Mouse (Mus musculus) testis, adult 2 months (tissue): ENCODE results near the gene Btn1a1. TPM values are rescaled to one million over a fixed set of nuclear protein-coding genes. Genes with fewer than 3 reads are reported as not detected.

Experiments used
- H3K27ac ChIP-seq: fragments of 200-500 bp; 2 replicates; pipeline ENCODE4 v1.5.1; 2012; ENCODE audit warnings: low read depth, low read length; ENCODE audit not compliant: control insufficient read depth, insufficient read depth
- H3K27me3 ChIP-seq: fragments of 200-500 bp; 2 replicates; pipeline ENCODE4 v1.6.1; 2012; ENCODE audit warnings: mild to moderate bottlenecking, low read length, moderate library complexity; ENCODE audit not compliant: control insufficient read depth, insufficient read depth
- H3K36me3 ChIP-seq: fragments of 200-500 bp; 2 replicates; pipeline ENCODE4 v1.6.1; 2012; ENCODE audit warnings: mild to moderate bottlenecking, low read length; ENCODE audit not compliant: control insufficient read depth, insufficient read depth
- H3K4me1 ChIP-seq: fragments of 200-500 bp; 2 replicates; pipeline ENCODE4 v1.6.1; 2012; ENCODE audit warnings: low read length; ENCODE audit not compliant: control insufficient read depth, insufficient read depth
- H3K4me3 ChIP-seq: fragments of 200-500 bp; 2 replicates; pipeline ENCODE4 v1.5.1; 2012; ENCODE audit warnings: low read depth, mild to moderate bottlenecking, low read length, moderate library complexity, mixed read lengths; ENCODE audit not compliant: control insufficient read depth
- CTCF ChIP-seq: fragments of 200-500 bp; IDR thresholded peaks from 2 replicates; pipeline ENCODE4 v1.5.1; 2012; ENCODE audit warnings: low read depth, mild to moderate bottlenecking, inconsistent platforms, low read length, moderate library complexity; ENCODE audit not compliant: control insufficient read depth, insufficient read depth, insufficient replicate concordance
- POLR2A ChIP-seq: fragments of 200-500 bp; IDR thresholded peaks from 2 replicates; pipeline ENCODE4 v1.6.1; 2012; ENCODE audit warnings: low read depth, mild to moderate bottlenecking, inconsistent platforms, low read length, moderate library complexity; ENCODE audit not compliant: control insufficient read depth
- polyA plus RNA-seq: library from polyadenylated mRNA; depleted of rRNA; stranded (reverse); fragments of >200 nt; gene quantifications from 2 replicates; pipeline ENCODE4 v1.2.3, GENCODE M21; 2012

Gene Btn1a1
- polyA plus RNA-seq, 1 experiment = 0.26 TPM

DNA sequence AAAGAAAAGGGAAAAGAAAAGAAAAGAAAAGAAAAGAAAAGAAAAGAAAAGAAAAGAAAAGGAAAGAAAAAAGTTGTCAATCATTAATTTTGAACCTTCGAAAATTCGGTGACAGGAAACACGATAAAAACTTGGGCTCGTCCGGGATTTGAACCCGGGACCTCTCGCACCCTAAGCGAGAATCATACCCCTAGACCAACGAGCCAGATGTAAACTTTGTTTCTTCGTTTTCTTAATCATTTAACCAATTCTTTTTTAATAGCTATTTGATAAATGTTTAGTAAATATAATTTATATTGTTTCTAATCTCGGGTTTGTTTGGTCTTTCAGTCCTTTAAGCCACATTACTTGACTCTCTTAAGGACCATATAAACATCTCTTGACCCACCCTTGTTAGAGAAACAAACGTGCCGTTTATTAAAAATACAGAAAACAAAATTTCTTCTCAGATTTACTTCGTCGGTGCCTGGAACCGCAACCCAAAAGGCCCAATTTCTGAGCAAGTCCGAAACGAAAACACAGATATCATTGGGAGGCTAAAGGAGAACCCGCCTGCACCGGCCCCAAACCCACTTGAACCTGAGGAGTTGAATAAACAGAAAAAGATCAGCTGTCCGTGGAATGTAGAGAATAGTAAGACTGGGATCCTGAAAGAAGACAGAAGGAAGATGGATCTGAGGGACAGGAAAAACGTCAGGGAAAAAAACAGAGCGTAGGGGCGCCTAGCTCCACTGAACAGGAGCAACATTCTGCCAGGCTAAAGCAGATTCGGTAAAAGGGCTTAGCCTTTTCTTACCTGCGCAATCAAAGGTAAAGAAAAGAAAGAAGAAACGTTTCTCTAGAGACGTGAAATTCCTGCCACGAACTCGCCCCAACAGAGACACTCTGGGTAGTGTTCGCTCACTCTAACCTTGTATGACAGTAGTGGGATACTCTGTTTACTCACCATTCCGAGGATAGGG lies 28.6 kb downstream of the Btn1a1 start:
- Histone ChIP-seq H3K27ac (peak overlapping the region; percentile 15), H3K4me3 (peak overlapping the region; percentile 27), H3K36me3 (no peaks in the 10 kb centered on the region), H3K27me3 (no peaks in the 10 kb centered on the region), H3K4me1 (no peaks in the 10 kb centered on the region; the same call in 1 of the 2 replicates)
- TF ChIP-seq CTCF (no peak), POLR2A (no peak)

- Histone ChIP-seq H3K27me3 (no peaks in the 10 kb centered on the region), H3K27ac (no peak overlapping the region), H3K4me3 (no peak overlapping the region), H3K36me3 (no peaks in the 10 kb centered on the region), H3K4me1 (no peaks in the 10 kb centered on the region; the same call in 1 of the 2 replicates)
- no peak for TF ChIP-seq CTCF
- TF ChIP-seq POLR2A = no peak
Measured at GRCm38 (mm10) chr13:23436231-23436661, 29.5 kb downstream of the Btn1a1 start.

DNA sequence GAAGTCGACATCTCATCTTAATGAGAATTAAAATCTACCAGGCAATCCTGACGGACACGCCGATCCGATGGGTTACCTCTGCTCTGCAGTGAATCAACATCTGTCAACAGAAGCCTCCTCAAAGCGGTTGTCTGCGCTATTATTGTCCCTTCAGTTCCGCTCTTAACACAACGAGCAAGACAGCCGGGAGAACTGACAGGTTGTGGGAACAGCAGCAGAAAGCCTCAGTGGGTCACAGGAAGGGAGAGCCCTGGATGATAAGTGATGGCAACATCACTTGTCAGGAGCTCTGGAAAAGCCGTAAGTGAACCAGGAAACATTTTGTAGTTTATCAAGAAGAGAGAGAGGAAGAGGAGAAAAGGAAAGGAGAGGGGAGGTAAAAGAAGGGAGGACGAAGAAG lies 30.0 kb downstream of the Btn1a1 start:
- no peaks in the 10 kb centered on the region for H3K27me3 ChIP-seq
- H3K27ac ChIP-seq = no peak overlapping the region
- TF ChIP-seq CTCF = no peak
- TF ChIP-seq POLR2A = no peak

DNA sequence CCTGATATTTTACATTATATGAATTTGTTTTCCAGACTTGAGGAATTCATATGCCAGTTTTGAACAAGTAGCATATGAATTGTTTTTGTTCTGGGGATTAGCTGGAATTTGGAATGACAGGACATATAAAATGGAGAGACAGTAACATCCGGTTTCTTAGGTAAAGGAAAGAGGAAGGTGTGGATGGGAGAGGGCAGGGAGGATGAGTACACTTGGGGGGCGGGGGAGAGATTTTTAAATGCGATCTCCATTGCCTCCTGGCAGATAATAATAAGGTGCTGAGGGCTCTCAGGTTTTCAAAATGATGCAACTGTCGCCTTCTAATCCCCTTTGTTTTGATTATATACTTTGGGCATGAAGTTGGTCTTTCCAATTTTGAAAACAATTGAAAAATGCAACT lies 30.5 kb downstream of the Btn1a1 start:
- TF ChIP-seq CTCF (no peak), POLR2A (no peak)
- Histone ChIP-seq H3K4me1 (no peaks in the 10 kb centered on the region; the same call in 1 of the 2 replicates), H3K36me3 (no peaks in the 10 kb centered on the region), H3K27ac (no peak overlapping the region), H3K4me3 (no peak overlapping the region), H3K27me3 (no peaks in the 10 kb centered on the region)

More for the DNA sequence above, 30.0 kb downstream of the Btn1a1 start:
- no peak overlapping the region for H3K4me3 ChIP-seq
- no peaks in the 10 kb centered on the region; the same call in 1 of the 2 replicates for H3K4me1 ChIP-seq
- H3K36me3 ChIP-seq = no peaks in the 10 kb centered on the region

GRCm38 (mm10) chr13:23434426-23434825 lies 31.3 kb downstream of the Btn1a1 start:
- no peak overlapping the region for H3K4me3 ChIP-seq
- TF ChIP-seq POLR2A (no peak), CTCF (no peak)

GRCm38 (mm10) chr13:23433801-23434200 lies 31.9 kb downstream of the Btn1a1 start:
- no peak overlapping the region for H3K4me3 ChIP-seq
- TF ChIP-seq POLR2A (no peak), CTCF (no peak)

More at GRCm38 (mm10) chr13:23434426-23434825, 31.3 kb downstream of the Btn1a1 start:
- Histone ChIP-seq H3K27ac (no peak overlapping the region), H3K27me3 (no peaks in the 10 kb centered on the region), H3K36me3 (no peaks in the 10 kb centered on the region), H3K4me1 (peaks cover 2% of the 10 kb centered on the region; the same call in 1 of the 2 replicates)

DNA sequence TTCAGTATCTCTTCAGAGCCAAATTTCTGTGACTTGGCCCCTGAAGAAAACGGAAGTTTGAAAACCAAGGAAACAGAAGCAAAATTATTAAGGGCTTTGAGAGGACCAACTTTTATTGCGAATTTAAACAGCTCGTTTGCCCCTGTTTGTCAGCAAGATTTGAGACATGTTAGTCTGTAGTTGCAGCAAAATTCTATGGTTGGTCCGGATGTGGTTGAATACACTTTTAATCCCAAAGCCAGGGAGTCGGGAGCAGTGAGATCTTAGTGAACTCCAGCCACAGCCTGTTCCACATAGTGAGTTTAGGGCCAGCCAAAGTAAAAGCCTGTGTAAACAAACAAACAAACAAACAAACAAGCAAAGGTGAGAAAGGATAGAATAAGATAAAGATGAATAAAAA lies 32.5 kb downstream of the Btn1a1 start:
- Histone ChIP-seq H3K27ac (no peak overlapping the region), H3K4me1 (peaks cover 2% of the 10 kb centered on the region; the same call in 1 of the 2 replicates), H3K27me3 (no peaks in the 10 kb centered on the region), H3K36me3 (no peaks in the 10 kb centered on the region), H3K4me3 (no peak overlapping the region)
- TF ChIP-seq POLR2A (no peak), CTCF (no peak)

More at GRCm38 (mm10) chr13:23433801-23434200, 31.9 kb downstream of the Btn1a1 start:
- H3K27ac ChIP-seq = no peak overlapping the region
- no peaks in the 10 kb centered on the region for H3K27me3 ChIP-seq
- peaks cover 2% of the 10 kb centered on the region; the same call in 1 of the 2 replicates for H3K4me1 ChIP-seq
- no peaks in the 10 kb centered on the region for H3K36me3 ChIP-seq
